Mouse (Mus musculus) naive thymus-derived CD4-positive, alpha-beta T cell, adult 5 months (primary cell): ENCODE results near the gene Olfr1214. TPM values are rescaled to one million over a fixed set of nuclear protein-coding genes. Genes with fewer than 3 reads are reported as not detected.

Experiments
- polyA plus RNA-seq: library from polyadenylated mRNA; unstranded; fragments of 100-300 nt; shearing (Covaris generic); gene quantifications from one replicate; pipeline ENCODE4 v1.2.1, GENCODE M21; 2017

Gene Olfr1214
- polyA plus RNA-seq = not detected

GRCm38 (mm10) chr2:88992553-88992952 lies at the start of gene Olfr1214:
Olfr1214 (minus strand) TSS chr2:88992653.

GRCm38 (mm10) chr2:89031965-89032364 lies 39.5 kb upstream of the Olfr1214 start, which contains the start of gene Olfr1217:
Olfr1217 (minus strand) TSS chr2:89032065.

GRCm38 (mm10) chr2:89018240-89018639 lies 25.8 kb upstream of the Olfr1214 start, which contains the start of gene Olfr1216:
Olfr1216 (minus strand) TSS chr2:89018340.

GRCm38 (mm10) chr2:89006873-89007272 lies 14.4 kb upstream of the Olfr1214 start, which contains the start of gene Olfr1215:
Olfr1215 (minus strand) TSS chr2:89006973.

GRCm38 (mm10) chr2:88980181-88980580 lies 12.3 kb downstream of the Olfr1214 start, which contains the start of gene Gm13762:
Gm13762 (minus strand) TSS chr2:88980281.

GRCm38 (mm10) chr2:88953669-88954068 lies 38.8 kb downstream of the Olfr1214 start, which contains the start of gene Olfr1212:
Olfr1212 (plus strand) TSS chr2:88953969.

GRCm38 (mm10) chr2:88938011-88938410 lies 54.4 kb downstream of the Olfr1214 start, which contains the start of gene Olfr1211:
Olfr1211 (minus strand) TSS chr2:88938111.

Other genes starting within 250 kb of the Olfr1214 start
- not detected for gene Olfr1198, start 241.3 kb downstream of the Olfr1214 start, polyA plus RNA-seq
- gene Olfr1199, start 232.2 kb downstream of the Olfr1214 start, polyA plus RNA-seq = not detected
- gene Olfr1200, start 222.2 kb downstream of the Olfr1214 start, polyA plus RNA-seq = not detected
- gene Olfr1201, start 199.6 kb downstream of the Olfr1214 start, polyA plus RNA-seq = not detected
- not detected for gene Olfr1202, start 178.2 kb downstream of the Olfr1214 start, polyA plus RNA-seq
- 0.05 TPM for gene Olfr1205, start 162.9 kb downstream of the Olfr1214 start, polyA plus RNA-seq
- gene Olfr1204, start 143.4 kb downstream of the Olfr1214 start, polyA plus RNA-seq = not detected
- not detected for gene Olfr1206, start 129.4 kb downstream of the Olfr1214 start, polyA plus RNA-seq
- gene Olfr1208, start 90.3 kb downstream of the Olfr1214 start, polyA plus RNA-seq = 0.12 TPM
- gene Olfr1209, start 77.5 kb downstream of the Olfr1214 start, polyA plus RNA-seq = not detected
- not detected for gene Olfr1211, start 54.5 kb downstream of the Olfr1214 start, polyA plus RNA-seq
- gene Olfr1212, start 38.7 kb downstream of the Olfr1214 start, polyA plus RNA-seq = not detected
- gene Gm13762, start 12.4 kb downstream of the Olfr1214 start, polyA plus RNA-seq = not detected
- gene Olfr1215, start 14.3 kb upstream of the Olfr1214 start, polyA plus RNA-seq = 0.17 TPM
- gene Olfr1216, start 25.7 kb upstream of the Olfr1214 start, polyA plus RNA-seq = not detected
- gene Olfr1217, start 39.4 kb upstream of the Olfr1214 start, polyA plus RNA-seq = 0.21 TPM
- not detected for gene Olfr1218, start 68.5 kb upstream of the Olfr1214 start, polyA plus RNA-seq
- gene Olfr1219, start 90.9 kb upstream of the Olfr1214 start, polyA plus RNA-seq = not detected
- gene Olfr1220, start 114.2 kb upstream of the Olfr1214 start, polyA plus RNA-seq = 0.30 TPM
- gene Olfr1221, start 124.6 kb upstream of the Olfr1214 start, polyA plus RNA-seq = not detected
- gene Olfr1222, start 140.4 kb upstream of the Olfr1214 start, polyA plus RNA-seq = not detected
- gene Olfr1223, start 158.9 kb upstream of the Olfr1214 start, polyA plus RNA-seq = not detected
- gene Olfr1224-ps1, start 171.4 kb upstream of the Olfr1214 start, polyA plus RNA-seq = not detected
- not detected for gene Olfr1225, start 182.0 kb upstream of the Olfr1214 start, polyA plus RNA-seq
- gene Olfr1226, start 207.4 kb upstream of the Olfr1214 start, polyA plus RNA-seq = not detected